Mouse (Mus musculus) cerebellum, adult 11 months (tissue): ENCODE data around the gene Ripor1.
A peak's percentile ranks its signal among the peaks of the same experiment; 100 is the strongest.

ENCODE experiments used
- DNase-seq: peaks from one replicate; pipeline ENCODE4 v3.0.0; 2022

Ripor1 gene

GRCm38 (mm10) chr8:105634771-105635458 lies 29.9 kb downstream of the Ripor1 start:
- DNase-seq = no peak

- DNase-seq = no peak
These were observed 30.4 kb downstream of the Ripor1 start for GRCm38 (mm10) chr8:105635481-105635880.

- peak; percentile 89 for DNase-seq
These were observed 31.2 kb downstream of the Ripor1 start, which contains the start of gene Ctcf for GRCm38 (mm10) chr8:105636018-105636962. TSS of gene Ctcf (plus strand) at chr8:105636568.

GRCm38 (mm10) chr8:105636963-105637510 lies 32.0 kb downstream of the Ripor1 start, which contains the start of gene Agrp:
TSS of gene Agrp (minus strand) at chr8:105637393.
- peak; percentile 66 for DNase-seq

GRCm38 (mm10) chr8:105637601-105638041 lies 32.6 kb downstream of the Ripor1 start:
- no peak for DNase-seq

- no peak for DNase-seq
These were observed 33.5 kb downstream of the Ripor1 start for GRCm38 (mm10) chr8:105638510-105638909.

- no peak for DNase-seq
These were observed 34.8 kb downstream of the Ripor1 start for GRCm38 (mm10) chr8:105639835-105640234.

- DNase-seq = no peak
These were observed 35.5 kb downstream of the Ripor1 start for GRCm38 (mm10) chr8:105640511-105640910.

GRCm38 (mm10) chr8:105645205-105645604 lies 40.1 kb downstream of the Ripor1 start:
- no peak for DNase-seq

- no peak for DNase-seq
These were observed 43.9 kb downstream of the Ripor1 start for GRCm38 (mm10) chr8:105648929-105649328.

- DNase-seq = no peak
These were observed 52.6 kb downstream of the Ripor1 start for GRCm38 (mm10) chr8:105657641-105658040.

GRCm38 (mm10) chr8:105661167-105661566 lies 56.1 kb downstream of the Ripor1 start:
- no peak for DNase-seq
